Mouse (Mus musculus): Measurements from ENCODE around the gene Itgae. TPM values are rescaled to one million over a fixed set of nuclear protein-coding genes. Genes with fewer than 3 reads are reported as not detected.
A peak's percentile ranks its signal among the peaks of the same experiment; 100 is the strongest.

The Itgae gene
- total RNA-seq, 2 experiments from 2014 or later = not detected

DNA sequence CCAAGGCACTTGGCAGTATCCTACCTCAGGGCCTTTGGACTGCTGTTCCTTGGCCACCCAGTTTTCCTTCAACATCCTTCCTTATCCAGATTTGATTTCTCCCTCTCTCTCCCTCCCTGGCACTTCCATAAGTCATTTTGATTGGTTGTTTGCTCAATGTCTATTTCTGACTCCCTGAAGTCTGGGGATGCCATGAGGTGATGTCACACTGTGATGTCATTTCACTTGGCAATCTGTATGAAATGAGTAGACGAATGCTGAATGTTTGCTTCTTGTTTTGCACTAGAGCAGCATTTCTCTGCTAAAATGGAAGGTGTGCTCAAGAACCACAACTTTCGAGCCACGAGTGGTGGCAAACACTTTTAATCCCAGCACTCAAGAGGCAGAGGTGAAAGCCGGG, 71.2 kb downstream of the Itgae start:
- intact Hi-C loops (cut with DNase I) = no loop called here
- DNase-seq (ENCODE audit: extremely low spot score in 1 of 2, low spot score in 2 of 2) = no peak
- no peak overlapping the region for H3K27ac ChIP-seq
- H3K4me3 ChIP-seq = no peak overlapping the region
- TF ChIP-seq CTCF (IDR thresholded peaks at IDR 0.05) = no peak

DNA sequence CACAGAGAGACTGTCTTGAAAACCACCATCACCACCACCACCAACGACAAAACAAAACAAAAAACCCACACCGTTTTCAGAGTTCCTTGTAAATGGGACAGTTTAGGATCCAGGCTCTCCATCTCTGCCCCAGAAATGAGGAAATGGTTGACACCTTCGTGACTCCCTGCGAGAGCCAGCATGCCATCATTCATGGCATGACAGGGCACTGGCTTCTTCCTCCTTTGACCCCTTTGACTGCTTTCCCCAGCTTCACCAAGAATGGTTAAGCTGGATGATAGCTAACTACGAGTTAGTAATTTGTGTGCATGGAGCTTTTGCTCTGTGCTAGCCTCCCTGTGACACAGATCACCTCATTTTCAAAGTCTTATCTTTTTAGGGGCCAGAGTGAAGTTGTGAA, 71.9 kb downstream of the Itgae start:
- intact Hi-C loops (cut with DNase I) = no loop called here
- no peak for TF ChIP-seq CTCF (IDR thresholded peaks at IDR 0.05)
- DNase-seq (ENCODE audit: extremely low spot score in 1 of 2, low spot score in 2 of 2) = no peak
- Histone ChIP-seq H3K27ac (no peak overlapping the region), H3K4me3 (no peak overlapping the region)

DNA sequence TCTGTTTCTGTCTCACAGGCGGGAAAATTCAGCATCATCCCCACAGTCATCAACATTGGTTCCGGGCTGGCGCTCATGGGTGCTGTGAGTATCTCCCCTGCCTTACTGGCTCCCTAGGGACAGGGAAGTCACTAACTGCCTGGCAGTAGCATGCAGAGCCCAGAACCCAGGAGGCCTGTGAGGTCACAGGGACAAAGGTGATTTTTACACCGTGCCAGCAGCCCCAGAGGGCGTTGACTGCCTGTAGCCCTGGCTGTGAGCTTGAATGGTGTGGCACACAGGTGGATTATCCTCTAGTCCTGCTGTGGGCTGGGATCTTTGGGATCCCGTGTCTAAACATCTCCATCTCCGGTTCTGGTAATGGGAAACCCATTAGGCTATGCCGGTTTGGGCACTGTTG, 77.7 kb downstream of the Itgae start:
- TF ChIP-seq CTCF (IDR thresholded peaks at IDR 0.05) = no peak
- H3K27ac ChIP-seq = no peak overlapping the region
- no peak for DNase-seq (ENCODE audit: extremely low spot score in 1 of 2, low spot score in 2 of 2)
- H3K4me3 ChIP-seq = no peak overlapping the region
- intact Hi-C loops (cut with DNase I) = no loop called here

DNA sequence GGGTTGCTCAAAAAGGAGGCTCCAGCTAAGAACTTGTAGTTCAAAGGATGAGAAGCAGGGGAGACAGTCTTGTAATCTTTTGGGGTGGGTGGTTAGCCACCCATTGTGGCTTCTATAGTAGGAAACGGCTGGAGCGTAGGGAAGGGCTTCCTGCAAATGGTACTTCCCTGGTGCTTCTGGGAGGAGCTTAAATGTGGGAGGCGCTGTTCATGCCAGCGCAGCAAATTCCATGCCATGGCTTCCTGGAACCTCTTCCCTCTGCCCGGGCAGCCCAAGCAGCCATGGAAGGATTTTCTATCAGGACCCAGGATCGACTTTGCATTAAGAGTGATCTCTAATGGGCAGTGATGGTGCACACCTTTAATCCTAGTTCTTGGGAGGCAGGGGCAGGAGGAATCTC, 78.2 kb downstream of the Itgae start:
- no peak overlapping the region for H3K27ac ChIP-seq
- TF ChIP-seq CTCF (IDR thresholded peaks at IDR 0.05) = no peak
- H3K4me3 ChIP-seq = no peak overlapping the region
- intact Hi-C loops (cut with DNase I) = no loop called here
- DNase-seq (ENCODE audit: extremely low spot score in 1 of 2, low spot score in 2 of 2) = no peak

GRCm38 (mm10) chr11:73169231-73169630, 78.8 kb downstream of the Itgae start:
- no peak overlapping the region for H3K27ac ChIP-seq
- TF ChIP-seq CTCF (IDR thresholded peaks at IDR 0.05) = peak; percentile 68
- intact Hi-C loops (cut with DNase I) = no loop called here

GRCm38 (mm10) chr11:73172186-73172585, 81.8 kb downstream of the Itgae start:
- no peak for DNase-seq (ENCODE audit: extremely low spot score in 1 of 2, low spot score in 2 of 2)
- TF ChIP-seq CTCF (IDR thresholded peaks at IDR 0.05) = no peak
- intact Hi-C loops (cut with DNase I) = no loop called here
- no peak overlapping the region for H3K27ac ChIP-seq
- no peak overlapping the region for H3K4me3 ChIP-seq

More at GRCm38 (mm10) chr11:73169231-73169630, 78.8 kb downstream of the Itgae start:
- H3K4me3 ChIP-seq = no peak overlapping the region
- peak; percentile 51 to 58 for DNase-seq (ENCODE audit: extremely low spot score in 1 of 2, low spot score in 2 of 2)

- no peak overlapping the region for H3K27ac ChIP-seq
- no peak for DNase-seq (ENCODE audit: extremely low spot score in 1 of 2, low spot score in 2 of 2)
- no peak for TF ChIP-seq CTCF (IDR thresholded peaks at IDR 0.05)
- intact Hi-C loops (cut with DNase I) = loop anchor here (2.0 kb wide), 1 partner anchor 23 kb away; the partner anchor contains the start of genes Ctns and Shpk
- H3K4me3 ChIP-seq = peak overlapping the region; percentile 62
Measured at GRCm38 (mm10) chr11:73175612-73176011, 85.2 kb downstream of the Itgae start.

- no peak for TF ChIP-seq CTCF (IDR thresholded peaks at IDR 0.05)
- peak overlapping the region; percentile 77; the same call in 1 of the 2 replicates for H3K27ac ChIP-seq
- H3K4me3 ChIP-seq = peak overlapping the region; percentile 62
- intact Hi-C loops (cut with DNase I) = loop anchor here (2.0 kb wide), 1 partner anchor 23 kb away; the partner anchor contains the start of genes Ctns and Shpk
- DNase-seq (ENCODE audit: extremely low spot score in 1 of 2, low spot score in 2 of 2) = no peak
Measured at GRCm38 (mm10) chr11:73176186-73176585, 85.8 kb downstream of the Itgae start.

GRCm38 (mm10) chr11:73176608-73177508, 86.5 kb downstream of the Itgae start, which contains the start of the genes Emc6 and Tax1bp3:
Emc6 (minus strand) TSS chr11:73177037.
Tax1bp3 (plus strand) TSS chr11:73177083.
- peak within 1 kb of the TSS; percentile 77 for H3K27ac ChIP-seq
- DNase-seq (ENCODE audit: extremely low spot score in 1 of 2, low spot score in 2 of 2) = peak; percentile 94 to 96
- intact Hi-C loops (cut with DNase I) = loop anchor here (2.0 kb wide), 1 partner anchor 22 kb away; the partner anchor contains the start of genes Ctns and Shpk
- TF ChIP-seq CTCF (IDR thresholded peaks at IDR 0.05) = no peak
- H3K4me3 ChIP-seq = peak within 1 kb of the TSS; percentile 62

DNA sequence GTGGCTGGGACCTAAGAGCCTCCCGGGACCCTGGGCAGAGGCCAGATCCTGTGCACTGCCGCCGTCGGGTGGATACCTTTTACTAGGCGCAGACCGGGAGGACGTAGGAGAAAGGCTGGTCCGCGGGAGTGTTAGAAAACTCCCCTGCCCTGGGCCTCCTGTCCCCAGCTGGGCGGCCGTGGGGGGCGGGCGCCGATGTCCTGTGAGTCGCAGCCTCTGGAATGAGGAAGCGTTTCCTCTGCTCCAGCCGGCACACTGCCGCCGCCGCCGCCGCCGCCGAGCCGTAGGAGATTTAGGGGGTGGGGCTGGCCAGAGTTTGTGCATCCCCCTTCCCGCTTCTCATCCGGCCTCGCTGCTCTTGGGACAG, 87.1 kb downstream of the Itgae start:
- Histone ChIP-seq H3K27ac (peak overlapping the region; percentile 70), H3K4me3 (peak overlapping the region; percentile 62)
- DNase-seq (ENCODE audit: extremely low spot score in 1 of 2, low spot score in 2 of 2) = peak; percentile 27 to 48
- intact Hi-C loops (cut with DNase I) = loop anchor here (2.0 kb wide), 1 partner anchor 21 kb away; the partner anchor contains the start of genes Ctns and Shpk
- no peak for TF ChIP-seq CTCF (IDR thresholded peaks at IDR 0.05)

DNA sequence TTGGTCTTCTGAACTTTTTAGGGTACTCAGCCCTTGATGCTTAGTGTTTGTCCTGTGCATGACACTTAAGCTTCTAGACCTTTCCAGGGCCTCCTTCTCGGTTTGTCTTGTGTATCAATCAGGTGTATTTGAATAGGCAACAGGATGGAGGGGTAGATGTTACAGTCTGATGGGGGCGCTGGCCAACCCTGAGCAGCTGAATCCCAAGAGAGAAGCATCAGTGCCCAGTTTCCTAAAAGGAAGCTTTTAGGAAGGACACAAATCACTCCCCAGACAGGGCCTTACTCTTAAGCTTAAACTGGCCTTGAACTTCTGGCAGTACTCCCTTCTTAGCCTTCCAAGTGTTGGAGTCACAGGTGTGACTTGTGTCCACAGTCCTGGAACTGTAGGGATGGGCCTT, 87.5 kb downstream of the Itgae start:
- Histone ChIP-seq H3K4me3 (peak overlapping the region; percentile 62), H3K27ac (peak overlapping the region; percentile 70; the same call in 1 of the 2 replicates)
- intact Hi-C loops (cut with DNase I) = loop anchor here (2.0 kb wide), 1 partner anchor 21 kb away; the partner anchor contains the start of genes Ctns and Shpk
- no peak for DNase-seq (ENCODE audit: extremely low spot score in 1 of 2, low spot score in 2 of 2)
- TF ChIP-seq CTCF (IDR thresholded peaks at IDR 0.05) = no peak

GRCm38 (mm10) chr11:73185872-73186615, 95.7 kb downstream of the Itgae start:
- intact Hi-C loops (cut with DNase I) = no loop called here
- no peak overlapping the region for H3K4me3 ChIP-seq
- no peak for TF ChIP-seq CTCF (IDR thresholded peaks at IDR 0.05)
- H3K27ac ChIP-seq = no peak overlapping the region
- DNase-seq (ENCODE audit: extremely low spot score in 1 of 2, low spot score in 2 of 2) = no peak
